Mouse (Mus musculus) midbrain, embryonic 16.5 days (tissue): ENCODE data around the gene Selp. TPM values are rescaled to one million over a fixed set of nuclear protein-coding genes. Genes with fewer than 3 reads are reported as not detected.

ENCODE experiments used
- ATAC-seq: fragments of 200-750 bp; cut with Nextera tagmentation; 2 replicates; pipeline ENCODE4 v1.8.0; 2017; ENCODE audit warnings: moderate TSS enrichment
- H3K27ac ChIP-seq: fragments of 300-500 bp; sonication (generic); 2 replicates; pipeline ENCODE4 v1.5.1; 2014; ENCODE audit warnings: mild to moderate bottlenecking, low read length, mixed read lengths
- H3K27me3 ChIP-seq: fragments of 300-500 bp; sonication (generic); 2 replicates; pipeline ENCODE4 v1.6.1; 2014; ENCODE audit warnings: low read depth, low read length, mixed read lengths; ENCODE audit not compliant: control insufficient read depth, insufficient read depth
- H3K36me3 ChIP-seq: fragments of 300-500 bp; sonication (generic); 2 replicates; pipeline ENCODE4 v1.6.1; 2014; ENCODE audit warnings: mild to moderate bottlenecking, low read length, moderate library complexity, mixed read lengths; ENCODE audit not compliant: control insufficient read depth, insufficient read depth
- H3K4me1 ChIP-seq: fragments of 300-500 bp; sonication (generic); 2 replicates; pipeline ENCODE4 v1.6.1; 2014; ENCODE audit warnings: mild to moderate bottlenecking, low read length, mixed read lengths; ENCODE audit not compliant: control insufficient read depth, insufficient read depth
- H3K4me2 ChIP-seq: fragments of 300-500 bp; sonication (generic); 2 replicates; pipeline ENCODE4 v1.6.1; 2014; ENCODE audit warnings: mild to moderate bottlenecking, low read length, mixed read lengths
- H3K4me3 ChIP-seq: fragments of 300-500 bp; sonication (generic); 2 replicates; pipeline ENCODE4 v1.5.1; 2014; ENCODE audit warnings: low read depth, mild to moderate bottlenecking, low read length, moderate library complexity, mixed read lengths
- H3K9ac ChIP-seq: fragments of 300-500 bp; sonication (generic); 2 replicates; pipeline ENCODE4 v1.6.1; 2014; ENCODE audit warnings: low read depth, low read length, mixed read lengths
- H3K9me3 ChIP-seq: fragments of 300-500 bp; sonication (generic); replicated peaks from 2 replicates; pipeline ENCODE4 v1.6.1; 2014; ENCODE audit warnings: mild to moderate bottlenecking, low read length, mixed read lengths; ENCODE audit not compliant: control insufficient read depth, poor library complexity, severe bottlenecking
- WGBS: fragments of 180-500 bp; shearing (Covaris S2); extraction: QIAGEN DNeasy Blood & Tissue Kit; methylation state at CpG from one replicate; pipeline ENCODE4 v1.1.7; 2014; 5-methylcytosine and 5-hydroxymethylcytosine counted together
- polyA plus RNA-seq: library from polyadenylated mRNA; unstranded; fragments of >200 nt; fragmentation: Nextera tagmentation; extraction: Ambion mirVana; gene quantifications from 2 replicates; pipeline ENCODE4 v1.2.1, GENCODE M21; 2015

Selp gene
- not detected in 2 replicates for polyA plus RNA-seq

DNA sequence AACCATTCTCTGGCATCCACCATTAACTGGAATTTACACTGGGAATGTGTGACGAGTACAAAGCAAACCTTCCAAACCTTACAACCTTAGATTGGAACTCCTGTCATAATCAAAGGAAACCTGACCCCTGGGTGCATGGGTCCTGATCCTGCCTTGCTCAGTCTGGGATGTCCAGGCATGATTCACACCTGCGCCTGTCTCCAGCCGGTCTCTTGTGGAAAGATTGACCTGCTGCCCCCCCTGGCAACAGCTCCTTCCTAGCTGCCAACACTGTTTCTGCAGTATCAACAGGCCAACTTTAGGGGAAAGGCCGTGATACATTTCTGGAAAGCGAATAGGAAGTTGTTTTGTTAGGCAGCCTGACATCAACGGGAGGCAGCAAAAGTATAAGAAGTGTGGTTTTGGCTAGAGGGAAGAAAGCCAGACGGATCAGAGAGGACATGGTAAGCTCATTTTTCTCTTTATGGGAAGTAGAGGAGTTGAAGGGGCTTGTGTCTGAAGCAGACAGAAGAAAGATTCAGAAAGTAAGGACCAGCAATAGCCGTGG lies at the start of gene Selp:
Selp (plus strand) TSS at position 318 of the 547 bp plus-strand sequence.
- WGBS, result 78% methylated on average over 8 of the region's 8 CpGs
- Histone ChIP-seq H3K4me3 (no peak within 1 kb of the TSS), H3K27me3 (no peaks in the 10 kb centered on the region), H3K4me1 (no peaks in the 10 kb centered on the region), H3K27ac (no peak within 1 kb of the TSS), H3K4me2 (no peak within 1 kb of the TSS), H3K9ac (no peak within 1 kb of the TSS), H3K36me3 (no peaks in the 10 kb centered on the region), H3K9me3 (no peaks in the 10 kb centered on the region)
- ATAC-seq, result no peak

DNA sequence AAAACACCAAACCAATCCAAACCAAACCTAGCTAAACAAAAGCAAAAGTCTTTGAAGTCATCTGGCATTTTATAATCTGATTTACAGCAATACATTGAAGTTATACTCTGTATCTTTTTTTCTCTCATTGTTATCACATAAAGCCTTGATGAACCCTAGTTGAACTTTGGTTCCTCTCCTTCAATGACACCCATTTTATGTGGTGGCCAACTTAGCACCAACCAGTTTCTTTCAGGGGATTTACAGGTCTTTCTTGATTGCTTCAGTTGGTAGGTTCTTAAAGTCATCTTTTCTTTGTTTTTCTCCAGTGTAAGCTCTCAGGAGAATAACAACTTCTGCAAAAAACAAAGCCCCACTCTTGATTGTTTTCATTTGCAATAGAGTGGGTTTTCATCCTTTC lies 45.8 kb upstream of the Selp start:
- H3K4me2 ChIP-seq, result no peak overlapping the region
- H3K27ac ChIP-seq, result no peak overlapping the region
- H3K4me1 ChIP-seq, result no peaks in the 10 kb centered on the region
- no peak overlapping the region for H3K9ac ChIP-seq
- no peaks in the 10 kb centered on the region for H3K27me3 ChIP-seq
- H3K4me3 ChIP-seq, result no peak overlapping the region
- H3K9me3 ChIP-seq, result no peaks in the 10 kb centered on the region
- H3K36me3 ChIP-seq, result no peaks in the 10 kb centered on the region
- ATAC-seq, result no peak

DNA sequence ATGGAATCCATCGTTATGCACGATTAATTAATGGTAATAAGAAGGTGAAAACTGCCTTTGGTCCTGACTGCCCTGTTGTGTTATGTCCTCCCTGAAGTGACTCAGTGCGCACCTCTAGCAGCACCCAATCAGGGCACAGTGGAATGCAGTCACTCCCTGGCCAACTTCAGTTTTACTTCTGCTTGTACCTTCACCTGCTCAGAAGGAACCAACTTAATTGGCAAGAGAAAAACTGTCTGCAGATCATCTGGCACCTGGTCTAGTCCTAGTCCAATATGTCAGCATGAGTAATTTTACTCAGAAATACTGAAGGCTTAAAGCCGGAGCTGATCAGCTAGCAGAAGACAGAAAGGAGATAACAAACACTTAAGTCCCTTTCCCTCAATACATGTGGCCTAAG lies 44.6 kb upstream of the Selp start:
- Histone ChIP-seq H3K4me1 (no peaks in the 10 kb centered on the region), H3K36me3 (no peaks in the 10 kb centered on the region), H3K9me3 (no peaks in the 10 kb centered on the region), H3K9ac (no peak overlapping the region), H3K4me3 (no peak overlapping the region), H3K27ac (no peak overlapping the region), H3K27me3 (no peaks in the 10 kb centered on the region), H3K4me2 (no peak overlapping the region)
- ATAC-seq, result no peak
- WGBS, result 96% methylated on average over 4 of the region's 4 CpGs

DNA sequence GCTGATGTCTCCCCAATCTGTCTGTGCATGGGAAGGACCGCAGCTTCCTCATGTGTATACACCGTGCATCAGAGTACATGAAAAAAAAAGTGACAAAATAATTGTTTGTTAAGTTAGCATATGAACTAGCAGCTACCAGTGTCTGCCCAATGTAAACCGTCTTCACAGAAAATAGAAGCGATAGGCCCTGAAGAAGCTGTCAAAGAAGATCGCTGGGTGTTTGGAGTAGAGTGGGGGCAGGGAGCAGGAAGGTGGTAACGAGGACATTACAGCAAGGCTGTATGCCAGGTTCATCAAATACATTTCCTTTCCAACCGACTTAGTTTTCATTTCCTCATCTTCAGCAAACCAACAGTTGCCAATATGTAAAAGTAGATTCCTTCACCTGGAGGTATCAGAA lies 44.0 kb upstream of the Selp start:
- 93% methylated on average over 7 of the region's 7 CpGs for WGBS
- Histone ChIP-seq H3K36me3 (no peaks in the 10 kb centered on the region), H3K27me3 (no peaks in the 10 kb centered on the region), H3K4me3 (no peak overlapping the region), H3K27ac (no peak overlapping the region), H3K4me1 (no peaks in the 10 kb centered on the region), H3K9ac (no peak overlapping the region), H3K9me3 (no peaks in the 10 kb centered on the region), H3K4me2 (no peak overlapping the region)
- ATAC-seq, result no peak

DNA sequence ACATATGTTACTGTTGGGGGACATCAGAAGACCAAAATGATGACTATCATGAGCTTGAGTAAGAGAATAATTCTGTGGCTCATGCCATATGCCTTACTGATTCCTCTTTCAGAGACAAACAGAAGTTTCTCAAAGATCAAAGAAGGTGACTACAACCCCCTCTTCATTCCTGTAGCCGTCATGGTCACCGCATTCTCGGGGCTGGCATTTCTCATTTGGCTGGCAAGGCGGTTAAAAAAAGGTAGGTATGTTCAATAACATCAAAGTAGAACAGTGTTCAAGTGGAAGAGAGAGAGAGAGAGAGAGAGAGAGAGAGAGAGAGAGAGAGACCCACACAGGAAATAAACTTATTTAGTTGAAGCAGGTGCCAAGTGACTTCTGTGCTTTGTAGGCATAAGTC lies 43.1 kb upstream of the Selp start:
- no peak for ATAC-seq
- H3K4me1 ChIP-seq, result no peaks in the 10 kb centered on the region
- H3K27me3 ChIP-seq, result no peaks in the 10 kb centered on the region
- no peak overlapping the region for H3K4me2 ChIP-seq
- 90% methylated on average over 4 of the region's 4 CpGs for WGBS
- H3K9me3 ChIP-seq, result no peaks in the 10 kb centered on the region
- no peak overlapping the region for H3K9ac ChIP-seq
- no peak overlapping the region for H3K27ac ChIP-seq
- H3K4me3 ChIP-seq, result no peak overlapping the region
- no peaks in the 10 kb centered on the region for H3K36me3 ChIP-seq

DNA sequence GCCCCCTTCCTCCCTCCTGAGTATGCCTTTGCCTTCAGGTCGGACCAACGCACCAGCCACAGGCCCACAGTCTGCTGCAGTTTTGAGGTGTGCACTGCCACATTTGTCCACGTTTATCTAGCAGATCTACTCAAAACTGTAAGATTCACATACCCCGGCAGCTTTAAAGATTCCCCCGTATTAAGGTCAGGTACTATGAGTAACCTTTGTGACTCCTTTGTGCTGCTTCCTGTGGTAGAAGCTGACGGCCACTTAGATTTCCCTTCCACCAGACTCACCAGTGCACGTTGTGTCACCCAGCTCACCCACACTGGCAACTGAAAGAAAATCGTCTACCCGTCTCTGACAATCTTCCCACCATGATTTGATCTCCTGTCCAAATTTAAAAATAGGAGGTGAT lies 42.0 kb upstream of the Selp start:
- no peaks in the 10 kb centered on the region for H3K36me3 ChIP-seq
- no peak for ATAC-seq
- no peak overlapping the region for H3K4me3 ChIP-seq
- no peaks in the 10 kb centered on the region for H3K9me3 ChIP-seq
- no peak overlapping the region for H3K27ac ChIP-seq
- no peak overlapping the region for H3K4me2 ChIP-seq
- no peaks in the 10 kb centered on the region for H3K27me3 ChIP-seq
- H3K9ac ChIP-seq, result no peak overlapping the region
- no peaks in the 10 kb centered on the region for H3K4me1 ChIP-seq
- 88% methylated on average over 9 of the region's 9 CpGs for WGBS

DNA sequence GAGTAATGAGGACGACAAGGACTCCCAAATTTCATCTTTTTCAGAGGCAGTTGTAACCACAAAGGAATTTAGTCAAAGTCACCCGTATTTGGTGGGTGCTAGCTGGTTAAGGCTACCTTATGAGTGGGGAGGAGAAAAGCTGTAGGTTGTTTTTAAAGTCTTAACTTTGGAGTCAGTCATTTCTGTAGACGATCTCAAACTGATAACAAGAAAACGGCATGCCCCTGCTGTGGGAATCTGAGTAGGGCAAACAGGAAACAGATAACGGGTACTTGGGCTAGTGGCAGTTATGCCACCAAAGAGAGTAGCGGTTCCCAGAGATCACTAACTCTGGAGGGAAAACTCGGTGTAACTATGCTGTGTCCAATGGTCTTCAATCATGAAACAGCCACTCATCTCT lies 41.3 kb upstream of the Selp start:
- H3K4me1 ChIP-seq, result no peaks in the 10 kb centered on the region
- no peaks in the 10 kb centered on the region for H3K9me3 ChIP-seq
- no peak overlapping the region for H3K9ac ChIP-seq
- ATAC-seq, result no peak
- H3K36me3 ChIP-seq, result no peaks in the 10 kb centered on the region
- no peak overlapping the region for H3K4me2 ChIP-seq
- H3K27me3 ChIP-seq, result no peaks in the 10 kb centered on the region
- H3K4me3 ChIP-seq, result no peak overlapping the region
- WGBS, result 86% methylated on average over 7 of the region's 7 CpGs
- H3K27ac ChIP-seq, result no peak overlapping the region

DNA sequence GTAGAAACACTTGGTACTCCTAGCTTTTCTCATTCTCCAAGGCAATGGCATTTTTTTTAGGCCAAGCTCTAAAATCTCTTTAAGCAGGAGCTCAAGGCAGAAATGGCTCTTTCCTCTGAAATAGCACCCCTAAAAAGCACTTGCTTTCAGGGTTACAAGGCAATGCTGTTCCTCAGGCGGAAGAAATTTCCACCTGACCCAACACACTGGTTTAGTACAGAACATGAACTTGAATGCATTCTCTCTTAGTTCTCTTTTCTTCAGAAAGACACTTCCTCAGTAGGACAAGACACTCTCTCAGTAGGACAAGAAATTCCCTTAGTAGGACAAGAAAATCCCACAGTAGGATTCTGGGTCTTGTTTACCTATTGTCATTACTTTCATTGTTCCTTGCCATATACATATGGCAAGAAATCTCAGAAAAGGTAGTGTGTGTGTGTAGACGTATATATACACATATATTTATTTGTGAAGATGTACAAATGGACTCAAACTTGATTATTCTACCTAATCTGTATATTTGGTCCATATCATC lies 40.4 kb upstream of the Selp start:
- Histone ChIP-seq H3K4me3 (no peak overlapping the region), H3K9me3 (no peaks in the 10 kb centered on the region), H3K9ac (no peak overlapping the region), H3K4me1 (no peaks in the 10 kb centered on the region), H3K27me3 (no peaks in the 10 kb centered on the region), H3K4me2 (no peak overlapping the region), H3K27ac (no peak overlapping the region), H3K36me3 (no peaks in the 10 kb centered on the region)
- no peak for ATAC-seq
- WGBS, result 89% methylated on average over 2 of the region's 2 CpGs

DNA sequence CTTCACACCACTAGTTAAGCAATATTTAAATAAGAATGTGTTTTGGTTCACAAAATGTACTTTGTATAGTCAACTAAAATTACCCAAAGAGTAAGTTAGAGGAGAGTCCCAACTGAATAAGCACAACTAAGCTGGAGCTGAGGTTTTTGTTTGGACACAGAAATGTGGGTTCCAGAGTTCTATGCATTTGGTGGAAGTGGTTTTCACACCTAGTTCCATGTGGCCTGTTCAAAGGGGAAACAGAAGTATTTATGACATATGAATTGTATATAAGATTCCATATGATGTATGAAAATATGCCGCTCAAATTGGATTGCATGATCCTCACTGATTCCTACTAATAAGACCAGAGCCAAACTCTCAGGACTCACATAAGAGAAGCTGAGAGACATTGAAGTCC lies 39.6 kb upstream of the Selp start:
- H3K4me1 ChIP-seq, result no peaks in the 10 kb centered on the region
- H3K9me3 ChIP-seq, result no peaks in the 10 kb centered on the region
- no peaks in the 10 kb centered on the region for H3K27me3 ChIP-seq
- H3K4me2 ChIP-seq, result no peak overlapping the region
- H3K27ac ChIP-seq, result no peak overlapping the region
- no peak for ATAC-seq
- 97% methylated on average over 1 of the region's 1 CpGs for WGBS
- no peak overlapping the region for H3K4me3 ChIP-seq
- H3K9ac ChIP-seq, result no peak overlapping the region
- no peaks in the 10 kb centered on the region for H3K36me3 ChIP-seq
